Mouse (Mus musculus) CH12F3 (cell line): Measurements from ENCODE around the gene Smoc2.

Experiments used
- in situ Hi-C: fragments of 300-500 bp; cut with MboI; formaldehyde crosslinking; loops from 2 replicates; pipeline ENCODE4 v1.14.3; 2020; ENCODE audit warnings: low sequenced_read_pairs

Smoc2 gene

GRCm38 (mm10) chr17:14279177-14279965, at the start of gene Smoc2:
TSS of gene Smoc2 (plus strand) at chr17:14279506.
- in situ Hi-C loops, result loop anchor here (25.0 kb wide), 1 partner anchor 633 kb away; no protein-coding TSS in a partner anchor

- in situ Hi-C loops, result no loop called here
These were observed 48.4 kb upstream of the Smoc2 start for GRCm38 (mm10) chr17:14230698-14231430.

- in situ Hi-C loops, result no loop called here
These were observed 46.7 kb upstream of the Smoc2 start for GRCm38 (mm10) chr17:14232629-14233028.

- in situ Hi-C loops, result no loop called here
These were observed 45.6 kb upstream of the Smoc2 start for GRCm38 (mm10) chr17:14233658-14234057.

- in situ Hi-C loops, result no loop called here
These were observed 44.4 kb upstream of the Smoc2 start for GRCm38 (mm10) chr17:14234774-14235389.

- in situ Hi-C loops, result no loop called here
These were observed 42.2 kb upstream of the Smoc2 start for GRCm38 (mm10) chr17:14237134-14237533.

- in situ Hi-C loops, result no loop called here
These were observed 39.3 kb upstream of the Smoc2 start for GRCm38 (mm10) chr17:14239960-14240359.

- in situ Hi-C loops, result no loop called here
These were observed 36.7 kb upstream of the Smoc2 start for GRCm38 (mm10) chr17:14242634-14243033.

GRCm38 (mm10) chr17:14244195-14244965, 34.9 kb upstream of the Smoc2 start:
- in situ Hi-C loops, result no loop called here

- in situ Hi-C loops, result no loop called here
These were observed 33.0 kb upstream of the Smoc2 start for GRCm38 (mm10) chr17:14246266-14246665.

GRCm38 (mm10) chr17:14247931-14248330, 31.4 kb upstream of the Smoc2 start:
- in situ Hi-C loops, result no loop called here

- in situ Hi-C loops, result no loop called here
These were observed 29.7 kb upstream of the Smoc2 start for GRCm38 (mm10) chr17:14249595-14249994.

GRCm38 (mm10) chr17:14250401-14250800, 28.9 kb upstream of the Smoc2 start:
- in situ Hi-C loops, result no loop called here

GRCm38 (mm10) chr17:14252456-14252855, 26.9 kb upstream of the Smoc2 start:
- in situ Hi-C loops, result no loop called here

GRCm38 (mm10) chr17:14254616-14255015, 24.7 kb upstream of the Smoc2 start:
- in situ Hi-C loops, result no loop called here

GRCm38 (mm10) chr17:14257799-14258520, 21.3 kb upstream of the Smoc2 start:
- in situ Hi-C loops, result no loop called here

- in situ Hi-C loops, result no loop called here
These were observed 20.4 kb upstream of the Smoc2 start for GRCm38 (mm10) chr17:14258906-14259305.

- in situ Hi-C loops, result no loop called here
These were observed 18.3 kb upstream of the Smoc2 start for GRCm38 (mm10) chr17:14260966-14261365.

GRCm38 (mm10) chr17:14262217-14262616, 17.1 kb upstream of the Smoc2 start:
- in situ Hi-C loops, result no loop called here

GRCm38 (mm10) chr17:14268001-14268400, 11.3 kb upstream of the Smoc2 start:
- in situ Hi-C loops, result no loop called here
